Mouse (Mus musculus): ENCODE data around the gene 4930519P11Rik. TPM values are rescaled to one million over a fixed set of nuclear protein-coding genes. Genes with fewer than 3 reads are reported as not detected.

The 4930519P11Rik gene
- polyA plus RNA-seq, 1 experiment from 2014 or later, result 0.26 TPM

DNA sequence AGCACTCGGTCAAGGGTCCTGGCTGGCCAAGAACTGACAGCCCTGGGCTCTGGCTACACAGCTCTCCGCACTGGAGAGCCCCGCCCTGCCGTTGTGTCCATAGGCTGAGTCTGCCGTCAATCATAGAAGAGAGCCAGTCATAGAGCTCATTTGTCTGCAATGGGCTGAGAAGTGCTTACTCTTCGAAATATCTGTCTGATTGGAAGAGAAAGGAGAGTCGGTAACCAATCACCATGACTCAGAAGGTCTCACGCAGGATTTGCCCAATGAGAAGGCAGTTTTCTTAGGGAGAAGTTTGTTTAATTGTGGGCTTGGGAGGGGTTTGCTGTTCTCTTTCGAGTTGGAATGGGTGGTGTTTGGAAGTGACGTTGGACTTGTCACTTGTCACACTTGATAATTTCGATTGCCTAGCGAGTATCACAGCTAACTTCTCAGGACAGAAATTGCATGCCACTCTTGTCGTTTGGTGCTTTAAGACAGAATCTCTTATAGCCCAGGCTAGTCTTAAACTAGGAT, 9.5 kb downstream of the 4930519P11Rik start, which contains the start of gene Pxmp4:
Gene Pxmp4 (minus strand): TSS at position 71 of the 516 bp plus-strand sequence.
- Histone ChIP-seq H3K9ac (ENCODE audit: low read depth, low read length) (peak within 1 kb of the TSS; percentile 92), H3K9me3 (ENCODE audit: control insufficient read depth) (no peaks in the 10 kb centered on the region), H3K4me3 (ENCODE audit: low read depth, low read length) (peak within 1 kb of the TSS; percentile 78), H3K4me1 (replicated peaks; ENCODE audit: control insufficient read depth, insufficient read depth, low read length) (0 out of 2 replicates have a peak, but pooled peaks cover 4% of the 10 kb centered on the region), H3K27ac (ENCODE audit: low read depth, low read length) (peak within 1 kb of the TSS; percentile 95), H3K27me3 (replicated peaks; ENCODE audit: control insufficient read depth, insufficient read depth, low read length) (no peaks in the 10 kb centered on the region), H3K36me3 (ENCODE audit: control insufficient read depth, insufficient read depth) (no peaks in the 10 kb centered on the region), H3K4me2 (replicated peaks; ENCODE audit: low read depth) (peak within 1 kb of the TSS; percentile 81)
- no peak for TF ChIP-seq CTCF (IDR thresholded peaks at IDR 0.05; ENCODE audit: low read depth)
- 1% methylated on average over 13 of the region's 13 CpGs for WGBS
- ATAC-seq, result peak; percentile 100

DNA sequence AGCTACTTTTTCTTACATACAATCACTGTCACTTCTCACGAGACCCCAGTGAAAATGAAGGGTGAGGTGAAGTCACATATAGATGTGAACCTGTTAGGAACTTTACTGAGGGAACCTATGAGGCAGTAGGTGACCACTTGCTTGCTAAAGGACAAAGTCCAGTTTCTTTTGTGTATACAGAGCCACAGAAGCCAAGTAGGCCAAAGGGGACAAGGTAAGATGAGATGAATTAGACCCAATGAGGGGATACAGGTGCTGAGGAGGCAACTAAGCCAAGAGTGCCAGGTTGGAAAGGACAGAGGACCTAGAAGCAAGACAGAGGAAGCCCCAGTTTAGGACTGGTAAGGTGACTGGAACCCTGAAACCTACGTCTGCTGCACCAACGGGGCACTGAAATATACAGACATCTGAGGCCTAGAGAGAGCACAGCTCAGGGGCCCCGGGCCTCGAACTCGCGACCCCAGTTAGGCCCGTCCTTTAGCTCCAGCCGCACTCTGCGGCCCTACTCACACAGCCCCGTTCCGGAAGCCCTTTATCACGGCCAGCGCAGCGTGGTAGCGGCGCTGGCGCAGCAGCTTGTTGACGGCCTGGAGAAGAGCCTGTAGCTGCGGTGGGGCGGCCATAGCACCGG, 10.1 kb downstream of the 4930519P11Rik start:
- ATAC-seq, result peak; percentile 50
- TF ChIP-seq CTCF (IDR thresholded peaks at IDR 0.05; ENCODE audit: low read depth), result no peak
- Histone ChIP-seq H3K4me1 (replicated peaks; ENCODE audit: control insufficient read depth, insufficient read depth, low read length) (0 out of 2 replicates have a peak, but pooled peaks cover 4% of the 10 kb centered on the region), H3K4me2 (replicated peaks; ENCODE audit: low read depth) (peak overlapping the region; percentile 81), H3K27ac (ENCODE audit: low read depth, low read length) (peak overlapping the region; percentile 95), H3K4me3 (ENCODE audit: low read depth, low read length) (peak overlapping the region; percentile 78), H3K27me3 (replicated peaks; ENCODE audit: control insufficient read depth, insufficient read depth, low read length) (no peaks in the 10 kb centered on the region), H3K9ac (ENCODE audit: low read depth, low read length) (peak overlapping the region; percentile 92), H3K9me3 (ENCODE audit: control insufficient read depth) (no peaks in the 10 kb centered on the region), H3K36me3 (ENCODE audit: control insufficient read depth, insufficient read depth) (no peaks in the 10 kb centered on the region; the same call in 1 of the 2 replicates)
- 10% methylated on average over 21 of the region's 22 CpGs for WGBS

DNA sequence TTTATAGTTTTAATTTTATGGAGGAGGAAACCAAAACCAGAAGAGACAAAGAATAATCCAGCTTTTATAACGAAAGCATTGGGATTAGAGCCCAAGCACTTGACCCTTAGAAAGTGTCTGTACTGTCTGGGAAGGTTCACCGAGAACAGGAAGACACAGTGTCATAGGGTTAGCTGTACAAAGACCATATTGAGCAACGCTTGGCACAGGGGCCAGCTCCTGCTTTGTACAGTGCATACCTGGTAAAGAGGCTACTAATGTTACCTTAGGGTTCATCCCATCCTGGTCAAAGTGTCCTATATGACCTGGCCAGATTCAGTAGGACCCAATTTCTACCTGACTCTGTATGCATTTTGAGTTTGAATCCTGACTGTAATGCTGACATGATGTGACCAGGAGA, 11.9 kb downstream of the 4930519P11Rik start:
- Histone ChIP-seq H3K27me3 (replicated peaks; ENCODE audit: control insufficient read depth, insufficient read depth, low read length) (no peaks in the 10 kb centered on the region), H3K9ac (ENCODE audit: low read depth, low read length) (no peak overlapping the region), H3K4me2 (replicated peaks; ENCODE audit: low read depth) (no peak overlapping the region), H3K36me3 (ENCODE audit: control insufficient read depth, insufficient read depth) (no peaks in the 10 kb centered on the region; the same call in 1 of the 2 replicates), H3K4me1 (replicated peaks; ENCODE audit: control insufficient read depth, insufficient read depth, low read length) (0 out of 2 replicates have a peak, but pooled peaks cover 4% of the 10 kb centered on the region), H3K9me3 (ENCODE audit: control insufficient read depth) (no peaks in the 10 kb centered on the region), H3K27ac (ENCODE audit: low read depth, low read length) (peak overlapping the region; percentile 9; the same call in 1 of the 2 replicates), H3K4me3 (ENCODE audit: low read depth, low read length) (no peak overlapping the region)
- ATAC-seq, result no peak
- WGBS, result 55% methylated on average over 3 of the region's 3 CpGs
- no peak for TF ChIP-seq CTCF (IDR thresholded peaks at IDR 0.05; ENCODE audit: low read depth)

DNA sequence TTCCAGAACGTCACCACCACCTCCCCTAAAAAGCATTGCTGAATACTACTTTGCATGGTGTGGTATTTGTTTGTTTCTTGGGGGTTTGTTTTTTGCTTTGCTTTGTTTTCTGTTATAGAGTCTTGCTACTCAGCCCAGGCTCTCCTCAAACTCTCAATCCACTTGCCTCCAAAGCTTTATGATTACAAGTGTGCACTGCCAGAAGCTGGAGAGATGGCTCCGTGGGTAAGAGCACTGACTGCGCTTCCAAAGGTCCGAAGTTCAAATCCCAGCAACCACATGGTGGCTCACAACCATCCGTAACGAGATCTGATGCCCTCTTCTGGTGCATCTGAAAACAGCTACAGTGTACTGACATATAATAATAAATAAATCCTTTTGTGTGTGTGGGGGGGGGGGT, 12.7 kb downstream of the 4930519P11Rik start:
- 58% methylated on average over 6 of the region's 6 CpGs for WGBS
- TF ChIP-seq CTCF (IDR thresholded peaks at IDR 0.05; ENCODE audit: low read depth), result peak; percentile 39

DNA sequence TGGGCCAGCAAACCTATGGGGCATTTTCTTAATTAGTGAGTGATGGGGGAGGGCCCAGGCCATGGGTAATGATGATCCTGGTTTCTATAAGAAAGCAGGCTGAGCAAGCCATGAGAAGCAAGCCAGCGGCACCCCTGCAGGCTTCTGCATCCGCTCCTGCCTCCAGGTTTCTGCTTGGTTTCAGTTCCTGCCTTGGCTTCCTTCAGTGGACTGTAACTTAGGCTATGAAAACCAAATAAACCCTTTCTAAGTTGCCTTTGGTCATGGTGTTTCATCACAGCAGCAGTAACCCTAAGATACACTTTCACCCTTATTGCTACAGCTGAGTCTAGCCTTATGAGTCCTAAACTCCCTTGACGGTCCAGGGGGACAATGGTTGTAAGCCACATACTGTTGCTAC, 15.8 kb downstream of the 4930519P11Rik start:
- no peak for ATAC-seq
- 89% methylated on average over 3 of the region's 3 CpGs for WGBS
- Histone ChIP-seq H3K9me3 (ENCODE audit: control insufficient read depth) (no peaks in the 10 kb centered on the region), H3K36me3 (ENCODE audit: control insufficient read depth, insufficient read depth) (peaks cover 28% of the 10 kb centered on the region), H3K4me1 (replicated peaks; ENCODE audit: control insufficient read depth, insufficient read depth, low read length) (no peaks in the 10 kb centered on the region), H3K4me2 (replicated peaks; ENCODE audit: low read depth) (no peak overlapping the region), H3K27ac (ENCODE audit: low read depth, low read length) (no peak overlapping the region), H3K27me3 (replicated peaks; ENCODE audit: control insufficient read depth, insufficient read depth, low read length) (no peaks in the 10 kb centered on the region), H3K4me3 (ENCODE audit: low read depth, low read length) (no peak overlapping the region), H3K9ac (ENCODE audit: low read depth, low read length) (no peak overlapping the region)
- TF ChIP-seq CTCF (IDR thresholded peaks at IDR 0.05; ENCODE audit: low read depth), result no peak

More for the DNA sequence above, 12.7 kb downstream of the 4930519P11Rik start:
- Histone ChIP-seq H3K4me3 (ENCODE audit: low read depth, low read length) (no peak overlapping the region), H3K36me3 (ENCODE audit: control insufficient read depth, insufficient read depth) (peaks cover 4% of the 10 kb centered on the region; the same call in 1 of the 2 replicates), H3K9ac (ENCODE audit: low read depth, low read length) (no peak overlapping the region), H3K27ac (ENCODE audit: low read depth, low read length) (no peak overlapping the region), H3K27me3 (replicated peaks; ENCODE audit: control insufficient read depth, insufficient read depth, low read length) (no peaks in the 10 kb centered on the region), H3K4me2 (replicated peaks; ENCODE audit: low read depth) (no peak overlapping the region), H3K4me1 (replicated peaks; ENCODE audit: control insufficient read depth, insufficient read depth, low read length) (0 out of 2 replicates have a peak, but pooled peaks cover 4% of the 10 kb centered on the region), H3K9me3 (ENCODE audit: control insufficient read depth) (no peaks in the 10 kb centered on the region)
- no peak for ATAC-seq

DNA sequence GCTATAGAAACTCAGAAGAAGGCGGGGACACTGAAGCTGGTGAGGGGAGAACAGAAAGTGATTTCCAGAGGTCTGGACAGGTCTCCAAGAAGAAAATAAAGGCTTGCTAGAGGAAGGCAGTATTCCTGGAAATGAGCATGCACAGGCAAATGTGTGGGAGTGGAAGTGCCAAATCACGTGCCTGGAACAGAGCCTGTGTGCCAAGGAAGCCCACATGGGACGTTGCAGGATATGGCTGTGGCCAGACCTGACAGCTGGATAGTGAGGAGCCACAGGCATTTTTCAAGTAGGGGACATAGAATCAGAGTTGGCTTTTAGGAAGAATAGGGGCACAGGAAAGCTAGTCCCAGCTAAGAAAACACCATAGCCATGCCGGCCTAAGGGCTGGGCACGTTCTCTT, 17.5 kb downstream of the 4930519P11Rik start:
- no peak for TF ChIP-seq CTCF (IDR thresholded peaks at IDR 0.05; ENCODE audit: low read depth)
- H3K9ac ChIP-seq (ENCODE audit: low read depth, low read length), result no peak overlapping the region
- H3K36me3 ChIP-seq (ENCODE audit: control insufficient read depth, insufficient read depth), result peaks cover 36% of the 10 kb centered on the region
- no peak for ATAC-seq
- H3K4me1 ChIP-seq (replicated peaks; ENCODE audit: control insufficient read depth, insufficient read depth, low read length), result no peaks in the 10 kb centered on the region
- WGBS, result 85% methylated on average over 5 of the region's 5 CpGs
- H3K4me2 ChIP-seq (replicated peaks; ENCODE audit: low read depth), result no peak overlapping the region
- H3K9me3 ChIP-seq (ENCODE audit: control insufficient read depth), result no peaks in the 10 kb centered on the region
- H3K27me3 ChIP-seq (replicated peaks; ENCODE audit: control insufficient read depth, insufficient read depth, low read length), result no peaks in the 10 kb centered on the region
- no peak overlapping the region for H3K27ac ChIP-seq (ENCODE audit: low read depth, low read length)
- no peak overlapping the region for H3K4me3 ChIP-seq (ENCODE audit: low read depth, low read length)
